Mouse (Mus musculus) 3T3-L1 (cell line): ENCODE data around the gene Sap30.
"Not testable (repeated sequence)": the region's sequence is repeated elsewhere in the genome, so short reads cannot be mapped to it uniquely, and the experiment has no call there.

ENCODE experiments used
- DNase-seq: peaks from one replicate; pipeline ENCODE4 v3.0.0-alpha.2; 2015; ENCODE audit warnings: low read depth, low spot score

The Sap30 gene

DNA sequence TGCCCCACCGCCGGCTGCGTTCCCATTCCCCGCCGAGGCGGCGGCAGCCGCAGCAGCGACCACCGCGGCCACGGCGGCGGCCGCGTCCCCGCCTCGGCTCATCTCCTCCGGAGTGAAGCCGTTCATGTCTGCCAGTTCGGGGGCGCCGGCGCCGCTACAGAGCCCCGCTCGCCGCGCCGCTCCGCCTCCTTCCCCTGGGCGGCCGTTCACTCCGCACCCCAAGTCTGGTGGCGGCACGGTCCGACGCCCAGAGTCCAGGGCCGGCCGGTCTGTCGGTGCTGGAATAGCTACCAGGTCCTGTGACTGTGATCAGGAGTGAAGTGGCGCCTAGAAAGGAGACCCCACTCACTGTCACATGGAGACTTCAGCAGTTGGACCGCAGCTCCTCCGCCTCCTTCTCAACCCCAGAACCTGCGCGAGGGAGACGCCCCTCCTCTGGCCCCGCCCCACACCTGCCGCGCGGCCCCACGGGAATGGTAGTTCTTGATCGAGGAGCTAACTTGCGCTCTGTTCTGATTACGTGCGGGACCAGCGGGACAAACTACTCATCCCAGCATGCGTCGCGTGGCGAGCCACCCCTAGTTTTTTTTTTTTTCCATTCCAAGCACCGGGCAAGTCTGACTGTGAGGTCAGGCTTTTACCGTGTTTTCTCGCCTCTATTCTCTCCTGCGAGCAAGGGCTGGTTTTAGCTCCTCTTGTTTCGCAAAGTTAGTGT, at the start of gene Sap30:
Gene Sap30 (minus strand): TSS at position 420 of the 715 bp plus-strand sequence.
- peak; percentile 98 for DNase-seq

DNA sequence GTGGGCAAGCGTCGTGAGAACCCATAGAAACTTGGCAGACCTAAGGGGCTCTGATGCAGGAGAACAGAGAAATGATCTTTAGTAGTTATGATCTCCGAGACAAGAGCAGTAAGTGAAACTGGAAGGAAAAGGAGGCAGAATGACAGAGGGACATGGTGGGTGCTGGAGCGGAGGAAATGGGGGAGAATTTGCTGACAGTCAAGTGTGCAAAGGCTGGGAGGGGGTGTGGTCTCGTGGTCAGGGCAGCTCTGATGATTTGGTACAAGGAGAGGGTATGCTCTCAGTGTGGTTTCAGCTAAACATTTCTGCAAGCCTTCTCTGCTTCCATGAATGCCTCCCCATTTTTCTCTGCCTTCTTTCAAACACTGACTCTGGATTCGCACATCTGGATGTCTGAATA, 48.5 kb upstream of the Sap30 start:
- no peak for DNase-seq

DNA sequence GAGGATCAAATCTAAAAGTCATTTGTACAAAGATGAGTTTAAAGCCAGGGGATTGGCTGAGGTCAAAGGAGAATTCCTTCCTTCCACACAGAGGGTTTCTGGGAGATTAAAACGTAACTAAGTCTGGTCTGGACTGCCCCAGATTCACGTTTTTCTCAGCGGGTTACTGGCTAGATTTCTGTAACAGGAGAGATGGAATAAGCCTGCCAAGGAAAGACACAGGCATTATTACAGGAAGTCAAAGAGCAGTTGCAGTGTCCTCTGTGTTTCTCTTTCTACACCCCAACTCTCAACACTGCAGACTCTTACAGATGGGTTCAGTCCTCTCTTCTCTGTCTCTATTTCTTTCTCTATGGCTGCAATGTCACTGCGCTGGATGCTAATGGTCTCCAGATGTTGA, 46.8 kb upstream of the Sap30 start:
- no peak for DNase-seq

DNA sequence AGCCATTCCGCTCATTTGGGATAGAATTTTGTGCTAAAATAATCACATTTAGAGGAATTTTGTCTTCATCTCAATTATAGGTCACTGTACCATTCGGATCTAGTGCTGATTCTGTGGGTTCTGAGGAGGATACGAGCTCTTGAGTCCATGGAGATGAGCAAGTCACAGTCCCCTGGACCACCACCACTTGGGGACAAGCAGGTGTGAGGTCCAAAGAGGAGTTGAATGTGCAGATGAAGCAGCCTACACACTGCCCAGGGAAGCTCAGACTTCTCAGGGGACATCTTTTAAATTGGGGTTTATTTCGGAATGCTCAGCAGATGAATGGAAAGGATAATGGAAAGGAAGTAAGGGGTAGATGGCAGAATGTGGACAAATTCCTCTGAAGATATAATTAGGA, 45.4 kb upstream of the Sap30 start:
- DNase-seq, result no peak

DNA sequence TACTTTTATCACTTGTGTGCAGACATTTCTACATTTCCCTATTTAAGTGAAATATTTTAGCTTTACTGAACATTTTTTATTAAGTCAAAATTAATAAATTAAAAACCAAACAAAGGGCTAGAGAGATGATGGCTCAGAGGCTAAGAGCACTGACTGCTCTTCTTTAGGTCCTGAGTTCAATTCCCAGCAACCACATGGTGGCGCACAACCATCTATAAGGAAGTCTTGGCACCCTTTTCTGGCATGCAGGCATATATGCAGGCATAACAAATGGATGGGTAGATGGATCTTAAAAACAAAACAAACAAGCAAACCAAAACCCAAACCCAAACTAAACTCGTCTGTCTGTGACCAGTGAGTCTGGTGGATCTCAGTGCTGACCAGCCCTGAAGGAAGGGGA, 44.6 kb upstream of the Sap30 start:
- DNase-seq, result peak; percentile 54

DNA sequence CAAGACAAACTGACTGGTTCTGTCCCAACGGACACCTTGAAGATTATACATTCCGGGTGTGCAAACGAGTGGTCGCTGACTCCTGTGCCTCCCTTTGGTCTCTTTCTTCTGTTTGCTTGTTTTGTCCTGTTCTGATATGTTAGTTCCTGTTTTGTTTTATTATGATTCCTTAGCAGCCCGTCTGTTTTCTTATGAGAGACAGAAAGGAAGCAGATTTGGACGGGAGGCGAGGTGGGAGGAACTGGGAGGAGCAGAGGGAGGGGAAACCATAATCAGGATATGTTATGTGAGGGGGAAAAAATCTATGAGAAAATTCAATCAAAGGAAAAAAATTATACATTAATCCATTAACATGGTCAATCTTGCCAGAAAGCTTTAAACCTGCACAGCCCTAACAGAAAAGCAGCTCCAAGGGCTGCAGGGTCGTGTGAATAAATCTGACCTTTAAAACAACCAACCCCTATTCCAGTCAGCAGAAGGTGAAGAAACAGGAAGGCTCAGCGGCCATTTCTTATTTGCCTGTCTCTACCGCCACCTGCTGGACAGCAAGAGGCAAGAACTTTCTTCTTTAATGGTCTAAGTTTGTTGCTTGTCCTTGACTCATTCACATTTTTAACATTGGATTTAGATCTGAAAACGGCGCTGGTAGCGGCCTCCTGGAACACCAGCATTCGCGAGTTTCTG, 43.1 kb upstream of the Sap30 start:
- peak; percentile 82 for DNase-seq

DNA sequence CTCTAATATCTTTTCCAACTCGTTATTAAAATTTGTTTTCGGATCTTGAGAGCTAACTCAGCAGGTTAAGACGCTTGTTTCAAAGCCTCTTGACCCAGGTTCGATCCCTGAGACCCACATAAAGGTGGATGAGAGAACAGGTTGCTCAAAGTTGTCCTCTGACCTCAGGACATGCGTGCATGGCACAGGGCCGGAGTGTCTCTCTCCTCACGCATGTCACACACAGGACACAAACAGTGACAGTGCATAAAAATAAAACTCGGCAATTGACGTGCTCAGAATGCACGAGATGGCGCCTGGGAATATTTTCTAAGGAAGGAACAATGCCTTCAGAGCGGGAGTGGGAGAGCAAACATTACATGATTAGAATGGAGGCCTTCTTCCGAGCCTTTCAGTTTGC, 42.6 kb upstream of the Sap30 start:
- no peak for DNase-seq

DNA sequence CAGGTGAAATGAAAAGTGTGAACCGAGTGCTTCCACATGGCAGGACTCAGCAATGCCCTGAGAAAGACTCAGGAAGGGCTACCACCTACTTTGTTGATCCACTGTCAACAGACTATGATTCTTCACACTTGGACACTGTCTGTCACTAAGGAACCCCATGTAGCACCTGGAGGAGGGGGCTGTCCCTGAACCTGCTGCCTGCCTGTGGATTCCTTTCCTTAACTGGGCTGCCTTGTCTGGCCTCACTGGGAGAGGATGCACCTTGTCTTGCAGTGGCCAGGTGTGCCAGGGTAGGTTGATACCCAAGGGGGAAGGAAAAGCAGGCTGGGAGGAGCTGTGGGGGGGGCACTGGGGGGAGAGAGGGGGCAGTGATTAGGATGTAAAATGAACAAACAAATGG, 40.4 kb upstream of the Sap30 start:
- DNase-seq, result no peak

DNA sequence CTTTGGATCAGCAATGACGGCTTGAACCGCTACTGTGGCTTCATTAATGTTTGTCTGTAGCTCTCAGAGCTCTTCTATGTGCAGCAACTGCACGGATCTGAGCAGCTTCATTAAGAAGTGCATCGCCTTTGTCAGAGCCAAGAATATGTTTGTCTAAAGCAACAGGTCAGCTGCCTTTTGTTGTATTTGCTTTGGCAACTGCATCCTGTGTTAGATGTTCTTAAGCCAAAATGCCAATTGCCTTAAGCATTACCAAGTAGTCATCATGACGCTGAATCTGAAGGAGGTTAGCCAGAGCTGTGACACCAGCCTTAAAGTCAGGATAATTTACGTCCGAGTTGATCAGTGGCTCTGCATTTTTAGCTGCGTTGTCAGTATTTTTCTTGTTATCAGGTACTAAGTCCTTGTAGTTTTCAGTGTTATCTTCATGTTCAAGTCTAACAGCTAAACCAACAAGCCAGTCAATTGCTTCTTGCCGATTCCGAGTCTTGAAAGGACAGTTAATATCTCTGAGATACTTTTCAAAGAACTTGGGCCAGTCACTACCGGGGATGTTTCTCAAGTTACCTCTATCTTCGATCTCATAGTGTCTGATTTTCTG, 32.6 kb upstream of the Sap30 start:
- no peak for DNase-seq

DNA sequence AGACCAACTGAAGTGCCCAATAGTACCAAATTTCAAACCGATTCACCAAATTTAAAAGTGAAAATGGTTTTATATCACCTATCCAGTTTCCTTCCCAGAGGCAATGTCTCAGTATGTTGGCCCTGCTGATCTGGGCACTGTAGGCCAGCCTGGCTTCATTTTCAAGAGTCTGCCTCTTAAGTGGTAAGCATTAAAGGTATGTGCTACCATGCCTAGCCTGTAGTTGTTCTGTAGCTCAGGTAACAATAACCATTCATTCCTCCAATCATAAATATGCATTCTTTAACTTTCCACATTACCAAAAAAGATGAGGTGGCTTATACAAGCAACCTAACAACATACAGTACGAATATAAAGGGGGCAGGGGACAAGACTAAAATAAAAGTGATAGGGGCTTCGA, 30.1 kb upstream of the Sap30 start:
- no peak for DNase-seq

DNA sequence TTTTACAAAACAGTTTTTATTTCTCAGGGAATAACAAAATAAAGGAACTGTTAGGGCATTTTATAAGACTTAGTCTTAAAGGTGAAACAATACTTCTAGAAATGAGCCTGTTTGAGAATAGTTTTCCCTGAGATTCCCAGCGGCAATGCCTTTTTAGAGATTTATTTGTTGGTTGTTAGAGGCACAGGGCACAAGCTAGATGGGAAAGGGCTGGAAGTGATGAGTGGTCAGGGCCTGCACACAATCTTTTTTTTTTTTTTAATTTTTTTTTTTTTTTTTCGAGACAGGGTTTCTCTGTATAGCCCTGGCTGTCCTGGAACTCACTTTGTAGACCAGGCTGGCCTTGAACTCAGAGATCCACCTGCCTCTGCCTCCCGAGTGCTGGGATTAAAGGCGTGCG, 29.0 kb upstream of the Sap30 start:
- not testable (repeated sequence) for DNase-seq

DNA sequence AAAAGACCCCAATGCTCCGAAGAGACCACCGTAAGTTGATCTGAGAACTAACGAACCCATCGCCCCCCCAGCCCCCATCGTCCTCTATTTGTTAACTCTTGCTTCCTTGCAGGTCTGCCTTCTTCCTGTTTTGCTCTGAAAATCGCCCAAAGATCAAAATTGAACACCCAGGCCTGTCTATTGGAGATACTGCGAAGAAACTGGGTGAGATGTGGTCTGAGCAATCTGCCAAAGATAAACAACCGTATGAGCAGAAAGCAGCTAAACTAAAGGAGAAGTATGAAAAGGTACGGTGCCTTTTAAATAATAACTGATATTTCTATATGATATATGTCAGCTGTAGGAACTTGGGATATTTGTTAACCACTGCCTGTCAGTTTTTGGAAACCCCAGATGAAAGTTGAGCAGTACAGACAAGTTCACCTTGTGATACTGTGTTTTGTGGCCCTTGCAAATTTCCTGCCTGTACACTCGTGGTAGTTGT, 25.6 kb upstream of the Sap30 start:
- DNase-seq, result not testable (repeated sequence)

DNA sequence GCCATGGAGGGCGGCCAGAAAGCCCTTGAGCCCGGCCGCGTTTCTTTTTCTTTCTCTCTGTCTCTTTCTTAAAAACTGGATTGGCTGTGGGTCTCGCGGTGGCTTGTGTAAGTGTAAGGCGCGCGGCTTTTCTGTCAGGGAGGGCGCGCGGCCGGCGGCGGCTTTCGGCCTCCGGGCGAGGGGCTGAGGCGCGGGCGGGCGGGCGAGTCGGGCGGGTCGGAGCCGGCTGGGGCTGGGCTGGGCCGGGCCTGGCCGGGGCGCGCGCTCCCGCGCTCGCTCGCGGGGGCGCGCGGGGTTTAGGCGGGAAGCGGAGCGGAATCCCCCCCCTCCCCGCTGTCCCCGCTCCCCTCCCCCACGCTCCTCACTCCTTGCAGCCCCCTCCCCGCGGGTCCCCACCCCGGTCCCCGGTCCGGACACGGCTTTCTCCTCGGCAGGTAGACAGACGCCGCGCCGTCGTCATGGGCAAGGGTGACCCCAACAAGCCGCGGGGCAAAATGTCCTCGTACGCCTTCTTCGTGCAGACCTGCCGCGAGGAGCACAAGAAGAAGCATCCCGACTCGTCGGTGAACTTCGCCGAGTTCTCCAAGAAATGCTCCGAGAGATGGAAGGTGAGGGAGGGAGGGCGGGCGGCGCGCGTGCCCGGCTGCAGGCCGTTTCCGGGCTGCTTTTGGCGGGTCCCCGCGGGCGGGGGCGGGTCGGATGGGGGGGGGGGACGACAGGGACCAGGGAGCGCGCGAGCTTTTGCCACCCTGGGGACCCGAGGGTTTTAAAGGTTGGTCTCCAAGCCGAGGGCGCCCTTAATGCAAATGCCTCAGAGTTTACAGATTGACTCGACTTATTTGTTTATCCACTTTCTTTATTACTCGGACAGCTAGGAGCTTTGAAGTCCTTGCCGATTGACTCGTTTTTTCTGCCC, 24.7 kb upstream of the Sap30 start:
- DNase-seq, result peak; percentile 39

DNA sequence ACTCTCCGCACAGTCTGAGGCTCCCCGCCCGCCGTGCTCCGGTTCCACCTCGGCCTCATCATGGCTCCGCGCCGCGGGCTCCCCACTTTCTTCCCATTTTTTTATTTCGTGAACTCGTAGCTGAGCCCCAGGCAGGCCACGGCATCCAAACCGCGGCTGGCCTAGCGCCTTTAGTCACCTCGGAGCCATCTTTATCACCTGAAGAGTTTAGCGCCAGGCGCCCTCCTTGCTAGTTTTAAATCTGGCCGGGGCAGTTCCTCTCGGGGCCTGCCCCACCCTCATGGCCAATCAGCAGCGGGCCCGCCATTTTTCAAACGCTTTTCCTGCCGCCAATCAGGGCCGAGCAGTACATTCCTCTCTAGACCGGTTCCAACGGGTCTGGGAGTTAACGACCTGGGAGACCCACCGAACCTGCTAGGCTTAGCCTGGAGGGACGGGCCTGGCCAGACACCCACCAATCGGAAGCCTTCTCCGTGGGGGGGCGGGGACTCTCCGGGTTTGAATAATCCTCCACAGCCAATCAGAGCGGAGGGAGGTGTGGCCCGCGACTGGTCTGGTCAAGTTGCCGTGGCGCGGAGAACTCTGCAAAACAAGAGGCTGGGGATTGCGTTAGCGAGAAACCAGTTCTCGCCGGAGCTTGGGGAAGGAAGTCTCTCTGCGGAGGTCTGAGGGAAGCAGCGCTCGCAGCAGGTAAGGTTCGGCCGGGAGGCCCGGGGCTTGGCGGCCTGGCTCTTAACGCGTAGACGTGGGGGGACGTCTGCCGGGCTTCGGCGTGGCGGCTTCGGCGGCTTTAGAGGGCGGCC, 23.9 kb upstream of the Sap30 start, which contains the start of gene Hmgb2:
Gene Hmgb2 (plus strand): TSS at position 592 of the 803 bp plus-strand sequence.
- DNase-seq, result peak; percentile 100

DNA sequence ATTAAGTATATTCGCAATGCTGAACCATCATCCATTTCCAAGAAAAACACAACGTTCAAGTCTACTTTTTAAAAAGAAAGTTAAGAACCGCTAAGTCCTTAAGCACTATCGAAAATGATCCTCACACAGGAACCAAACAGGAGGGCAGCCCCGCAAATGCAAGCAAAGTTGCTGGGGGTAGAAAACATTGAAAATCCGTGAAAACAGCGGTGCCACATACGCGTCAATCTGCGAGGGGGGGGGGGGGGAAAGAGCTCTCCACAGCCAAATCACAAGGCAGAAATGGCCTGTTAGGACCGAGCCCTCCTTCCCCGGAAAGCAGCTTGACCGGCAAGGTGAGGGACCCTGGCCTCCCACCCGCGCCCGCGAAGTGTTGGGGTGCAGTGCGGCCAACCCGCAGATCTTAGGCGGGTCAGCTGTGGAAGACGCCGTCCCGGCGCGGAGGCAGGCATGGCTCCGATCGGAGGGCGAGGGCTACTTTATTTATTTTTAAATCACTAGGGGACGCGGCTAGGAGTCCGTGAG, 23.2 kb upstream of the Sap30 start:
- DNase-seq, result peak; percentile 42

DNA sequence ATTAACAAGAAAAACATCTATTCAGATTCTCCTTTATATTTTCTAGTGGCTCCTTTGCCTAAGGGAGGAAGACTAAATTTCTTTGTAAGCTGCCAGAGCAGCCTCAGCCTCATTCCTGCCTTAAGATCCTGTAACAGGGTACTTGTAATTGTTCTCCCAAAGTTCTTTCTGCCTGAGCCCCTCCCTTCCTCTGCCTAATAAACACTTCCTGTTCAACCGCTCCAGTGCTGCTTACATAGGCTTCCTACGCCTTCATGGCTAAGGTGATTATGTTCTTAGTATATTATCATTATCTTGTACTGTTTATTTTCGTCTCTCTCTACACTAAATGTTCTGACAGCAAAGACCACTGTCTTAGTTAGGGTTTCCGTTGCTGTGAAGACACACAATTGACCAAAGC, 21.0 kb upstream of the Sap30 start:
- no peak for DNase-seq

DNA sequence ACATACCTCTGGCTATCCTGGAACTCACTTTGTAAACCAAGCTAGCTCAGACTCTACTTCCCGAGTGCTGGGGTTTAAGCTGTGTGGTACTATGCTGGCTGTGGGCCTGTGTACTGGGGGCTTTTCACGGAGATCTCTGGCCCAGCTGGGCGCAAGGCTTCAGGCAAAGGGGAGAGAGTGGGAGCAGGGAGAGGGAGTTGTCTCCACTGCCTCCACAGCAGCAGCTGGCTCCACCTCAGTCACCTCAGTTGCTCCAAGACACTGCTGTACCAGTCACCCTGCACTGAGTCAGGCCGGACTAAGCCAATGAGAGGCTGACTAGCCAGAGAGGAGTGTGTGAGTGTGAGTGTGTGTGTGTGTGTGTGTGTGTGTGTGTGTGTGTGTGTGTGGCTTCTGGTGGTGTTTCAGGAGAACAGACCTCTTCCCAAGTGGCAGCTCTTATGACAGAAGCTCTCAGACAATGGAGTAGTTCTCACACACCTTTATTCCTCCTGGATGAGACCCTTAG, 19.9 kb upstream of the Sap30 start:
- no peak for DNase-seq

DNA sequence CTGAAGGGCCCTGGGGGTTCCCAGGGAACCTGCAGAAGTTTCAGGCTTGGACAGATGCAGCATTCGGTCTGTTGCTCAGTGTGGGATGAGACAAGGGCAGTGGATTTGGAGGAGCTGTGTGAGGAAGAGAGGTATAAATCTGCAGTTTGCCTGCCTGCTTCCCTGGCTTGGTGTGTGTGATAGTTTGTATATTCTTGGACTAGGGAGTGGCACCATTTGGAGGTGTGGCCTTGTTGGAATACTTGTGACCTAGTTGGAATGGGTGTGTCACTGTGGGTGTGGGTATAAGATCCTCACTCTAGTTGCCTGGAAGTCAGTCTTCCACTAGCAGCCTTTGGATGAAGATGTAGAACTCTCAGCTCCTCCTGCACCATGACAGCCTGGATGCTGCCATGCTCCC, 17.8 kb upstream of the Sap30 start:
- not testable (repeated sequence) for DNase-seq

DNA sequence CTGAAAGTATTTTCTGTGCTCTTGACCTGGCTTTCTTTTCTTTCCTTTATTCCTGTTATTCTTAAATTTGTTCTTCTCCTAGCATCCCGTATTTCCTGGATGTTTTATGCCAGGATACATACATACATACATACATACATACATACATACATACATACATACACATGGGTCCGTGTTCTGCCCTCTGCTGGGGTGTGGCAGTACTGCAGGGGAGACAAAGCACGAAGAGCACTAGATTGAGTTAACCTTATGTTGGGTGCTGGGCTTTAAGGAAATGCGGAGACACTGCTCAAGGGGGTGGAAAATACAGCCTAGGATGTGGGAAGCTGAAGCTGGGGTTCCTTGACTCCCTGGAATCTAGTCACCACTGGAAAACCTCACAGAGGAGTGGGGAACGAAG, 16.0 kb upstream of the Sap30 start:
- DNase-seq, result peak; percentile 66

DNA sequence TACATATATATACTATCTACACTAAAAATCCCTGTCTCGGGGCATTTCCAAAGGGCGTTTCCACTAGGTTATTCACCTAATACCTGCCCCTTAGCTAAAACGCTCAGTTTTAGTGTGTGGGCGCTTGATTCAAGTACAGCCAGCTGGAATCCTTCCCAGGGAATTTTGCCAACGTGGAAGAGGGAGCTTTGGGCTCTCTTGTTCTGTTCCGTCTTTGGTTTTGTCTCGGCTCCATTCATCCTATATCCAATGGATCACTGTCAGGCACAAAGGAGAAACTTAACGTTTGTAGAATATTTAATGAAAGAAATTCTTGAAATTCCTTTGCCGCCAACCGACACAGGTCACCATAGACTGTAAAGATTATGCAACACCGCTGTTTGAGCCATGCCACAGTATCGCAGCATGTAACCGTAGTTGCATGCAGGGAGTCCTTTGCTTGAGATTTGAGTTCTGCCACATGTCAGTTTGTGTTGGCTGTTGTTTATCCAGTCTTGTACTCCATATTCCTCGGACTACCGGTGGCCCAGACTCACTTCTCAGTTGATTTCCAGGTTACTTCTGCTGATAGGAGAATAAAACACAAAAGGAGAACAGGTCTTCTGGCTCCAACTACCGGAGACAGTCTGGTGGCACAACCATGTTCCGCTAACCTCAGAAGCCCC, 11.3 kb upstream of the Sap30 start:
- DNase-seq, result no peak
